Mouse (Mus musculus) MEL (cell line): ENCODE data around the gene Iqschfp.

Experiments
- BHLHE40 ChIP-seq: IDR thresholded peaks from 2 replicates; pipeline ENCODE4 v1.6.1; 2012; ENCODE audit warnings: low read depth, mild to moderate bottlenecking, inconsistent platforms, low read length, improper control_type of control experiment, borderline replicate concordance
- CTCF ChIP-seq, 3 experiments: IDR thresholded peaks in 2 of 3; conservative IDR thresholded peaks in 1 of 3; 2 replicates each; pipeline ENCODE4 v1.5.1; 2011 to 2012; ENCODE audit warnings: low read length in 3 of 3, low read depth in 2 of 3, mild to moderate bottlenecking in 2 of 3, improper control_type of control experiment in 1 of 3, inconsistent platforms in 1 of 3, mixed read lengths in 1 of 3, moderate library complexity in 1 of 3; ENCODE audit not compliant: control insufficient read depth in 1 of 3, insufficient read depth in 1 of 3, poor library complexity in 1 of 3, severe bottlenecking in 1 of 3
- RAD21 ChIP-seq: IDR thresholded peaks from 2 replicates; pipeline ENCODE4 v1.6.1; 2011; ENCODE audit warnings: mild to moderate bottlenecking, low read depth, low read length, improper control_type of control experiment

DNA sequence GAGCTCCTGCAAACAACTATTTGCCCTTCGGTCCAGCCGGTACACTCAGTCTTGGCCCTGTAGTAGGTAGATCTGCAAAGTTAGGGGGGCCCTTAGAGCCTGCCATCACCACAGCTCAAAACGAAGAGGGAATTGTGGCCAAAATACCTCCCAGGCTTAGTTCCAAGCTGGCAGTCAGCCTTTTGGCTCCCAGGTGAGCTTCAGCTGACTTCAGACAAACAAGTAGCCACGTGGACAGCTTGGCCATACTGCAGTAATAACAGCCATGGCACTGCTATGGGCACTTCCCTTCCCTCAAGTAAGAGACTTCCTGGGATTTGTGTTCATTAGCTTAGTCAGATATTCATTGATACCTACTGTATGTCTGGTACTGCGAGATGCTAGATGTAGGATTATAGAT is 668.0 kb downstream of the Iqschfp start:
- TF ChIP-seq CTCF (IDR thresholded peaks at IDR 0.05 in 2 of 3, conservative IDR thresholded peaks at IDR 0.05 in 1 of 3; ENCODE audit: control insufficient read depth in 1 of 3, insufficient read depth in 1 of 3, low read depth in 2 of 3, low read length in 3 of 3, poor library complexity in 1 of 3, severe bottlenecking in 1 of 3) (no peak), RAD21 (no peak), BHLHE40 (no peak)
